26 mouse cellular contexts compared by ENCODE assay signal in the genomic region with DNA sequence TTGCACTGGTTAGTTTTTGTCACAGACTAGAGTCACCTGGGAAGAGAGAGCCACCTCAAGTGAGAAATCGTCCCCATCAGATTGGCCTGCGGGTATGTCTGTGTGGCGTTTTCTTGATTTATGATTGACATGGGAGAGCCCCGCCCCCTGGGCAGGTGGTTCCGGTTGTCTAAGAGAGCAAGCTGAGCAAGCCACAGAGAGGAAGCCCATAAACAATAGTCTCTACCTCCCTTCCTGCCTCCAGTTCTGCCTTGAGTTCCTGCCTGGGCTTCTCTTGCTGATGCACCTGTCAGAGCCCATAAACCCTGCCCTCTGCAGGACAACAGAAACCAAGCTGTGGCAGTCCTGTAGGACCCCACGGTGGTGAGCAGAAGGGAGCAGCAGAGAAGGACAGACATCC. TPM values are rescaled to one million over a fixed set of nuclear protein-coding genes. Genes with fewer than 3 reads are reported as not detected.
DNase-seq lines count a peak whose midpoint lies in the region; ATAC-seq and TF ChIP-seq lines count a peak whose summit lies in the region.
"Had no signal": no experiment of that assay in that cellular context is flagged by ENCODE, and none has a peak within 500 bp of the region (broad histone marks: within the 10 kb centered on the region; RNA-seq: fewer than 3 reads in every experiment).

No protein-coding gene starts in this region.

- H3K36me3 ChIP-seq in thymus, adult 2 months (ENCODE audit: control insufficient read depth, insufficient read depth, low read length) = no peaks in the 10 kb centered on the region
- H3K36me3 ChIP-seq in MEL (ENCODE audit: control insufficient read depth in 1 of 2, insufficient read depth in 2 of 2, low read length in 2 of 2) = no peaks in the 10 kb centered on the region
- H3K36me3 ChIP-seq in kidney, embryonic 16.5 days (ENCODE audit: insufficient read depth, low read length) = no peaks in the 10 kb centered on the region
- H3K36me3 ChIP-seq: embryonic facial prominence, embryonic 10.5 days; heart, embryonic 15.5 days; hindbrain, embryonic 10.5 days had no signal

- H3K9ac ChIP-seq in MEL (ENCODE audit: control insufficient read depth, low read depth, low read length, poor library complexity, severe bottlenecking) = no peak overlapping the region
- no peak overlapping the region for H3K9ac ChIP-seq in kidney, embryonic 16.5 days (replicated peaks; ENCODE audit: low read length)
- H3K9ac ChIP-seq: forebrain, embryonic 13.5 days; forebrain, postnatal 0 days; heart, embryonic 15.5 days; hindbrain, embryonic 14.5 days had no signal

- TF ChIP-seq EP300 in MEL (IDR thresholded peaks at IDR 0.05; ENCODE audit: low read depth in 1 of 2, low read length in 2 of 2) = no peak

- TF ChIP-seq RAD21 in MEL (IDR thresholded peaks at IDR 0.05; ENCODE audit: low read depth, low read length) = no peak

- no peaks in the 10 kb centered on the region for H3K9me3 ChIP-seq in MEL (replicated peaks; ENCODE audit: insufficient read depth, low read length)
- no peaks in the 10 kb centered on the region for H3K9me3 ChIP-seq in kidney, embryonic 16.5 days (ENCODE audit: low read length)
- H3K9me3 ChIP-seq: embryonic facial prominence, embryonic 10.5 days; forebrain, embryonic 13.5 days; heart, embryonic 15.5 days; hindbrain, embryonic 10.5 days had no signal

- no peak for TF ChIP-seq POLR2A in thymus, adult 2 months (IDR thresholded peaks at IDR 0.05; ENCODE audit: control insufficient read depth, extremely low read depth, insufficient read depth, low read length, poor library complexity)
- TF ChIP-seq POLR2A in MEL (IDR thresholded peaks at IDR 0.05; ENCODE audit: control insufficient read depth in 1 of 2, insufficient read depth in 1 of 2, low read depth in 1 of 2, low read length in 2 of 2, poor library complexity in 1 of 2) = no peak

- no peaks in the 10 kb centered on the region for H3K27me3 ChIP-seq in thymus, adult 2 months (ENCODE audit: control insufficient read depth, insufficient read depth, low read length)
- H3K27me3 ChIP-seq in MEL (ENCODE audit: control insufficient read depth in 1 of 2, insufficient read depth in 2 of 2, low read length in 2 of 2) = peaks cover 1 to 5% of the 10 kb centered on the region in 2 experiments
- H3K27me3 ChIP-seq in kidney, embryonic 16.5 days (ENCODE audit: insufficient read depth, low read length) = peaks cover 45% of the 10 kb centered on the region

- peak; percentile 53 for ATAC-seq in common myeloid progenitor, adult 5-6 weeks (replicated peaks; ENCODE audit: low read depth, poor library complexity, severe bottlenecking)
- peak; percentile 57; the same call in 1 of the 2 replicates for ATAC-seq in megakaryocyte progenitor cell, adult 5-6 weeks (replicated peaks; ENCODE audit: poor library complexity)
- no peak for ATAC-seq in kidney, embryonic 16.5 days (ENCODE audit: low FRiP score, low TSS enrichment)
- ATAC-seq: activated CD4-positive, CD25-positive, alpha-beta regulatory T cell, adult 4 months; forebrain, embryonic 13.5 days; forebrain, postnatal 0 days had no signal

- H3K4me2 ChIP-seq in kidney, embryonic 16.5 days (replicated peaks; ENCODE audit: low read depth, low read length) = no peak overlapping the region
- H3K4me2 ChIP-seq: forebrain, embryonic 13.5 days; heart, embryonic 11.5 days; heart, embryonic 15.5 days; hindbrain, embryonic 14.5 days had no signal

- TF ChIP-seq CTCF in thymus, adult 2 months (IDR thresholded peaks at IDR 0.05; ENCODE audit: borderline replicate concordance, control insufficient read depth, extremely low read depth, insufficient read depth, low read length, poor library complexity) = no peak
- no peak for TF ChIP-seq CTCF in MEL (IDR thresholded peaks at IDR 0.05 in 2 of 3, conservative IDR thresholded peaks at IDR 0.05 in 1 of 3; ENCODE audit: control insufficient read depth in 1 of 3, insufficient read depth in 1 of 3, low read depth in 2 of 3, low read length in 3 of 3, poor library complexity in 1 of 3, severe bottlenecking in 1 of 3)

- no peaks in the 10 kb centered on the region for H3K79me2 ChIP-seq in MEL (ENCODE audit: control insufficient read depth, insufficient read depth, low read length, poor library complexity)

- 9% methylated on average over 6 of the region's 6 CpGs for WGBS in thymus, adult 2 months
- WGBS in kidney, embryonic 16.5 days = 51% methylated on average over 6 of the region's 6 CpGs

- no peaks in the 10 kb centered on the region for H3K4me1 ChIP-seq in thymus, adult 2 months (replicated peaks; ENCODE audit: control insufficient read depth, insufficient read depth, low read length)
- no peaks in the 10 kb centered on the region for H3K4me1 ChIP-seq in MEL (ENCODE audit: control insufficient read depth in 1 of 2, insufficient read depth in 2 of 2, low read length in 2 of 2)
- H3K4me1 ChIP-seq in kidney, embryonic 16.5 days (ENCODE audit: insufficient read depth, low read length) = no peaks in the 10 kb centered on the region
- H3K4me1 ChIP-seq: heart, embryonic 15.5 days had no signal

- H3K4me3 ChIP-seq in thymus, adult 2 months (ENCODE audit: control insufficient read depth, insufficient read depth, low read length) = no peak overlapping the region
- no peak overlapping the region for H3K4me3 ChIP-seq in MEL (ENCODE audit: control insufficient read depth in 1 of 2, insufficient read depth in 1 of 2, low read depth in 2 of 2, low read length in 2 of 2)
- H3K4me3 ChIP-seq in kidney, embryonic 16.5 days (ENCODE audit: low read length) = no peak overlapping the region
- H3K4me3 ChIP-seq: embryonic facial prominence, embryonic 10.5 days; forebrain, embryonic 13.5 days; gastrocnemius, adult 2 months; heart, embryonic 15.5 days; hindbrain, embryonic 10.5 days had no signal

- no peak overlapping the region for H3K27ac ChIP-seq in thymus, adult 2 months (ENCODE audit: control insufficient read depth, insufficient read depth, low read length)
- no peak overlapping the region for H3K27ac ChIP-seq in MEL (ENCODE audit: control insufficient read depth, low read depth, low read length)
- H3K27ac ChIP-seq in kidney, embryonic 16.5 days (ENCODE audit: low read length) = no peak overlapping the region
- H3K27ac ChIP-seq: forebrain, embryonic 13.5 days; gastrocnemius, adult 2 months; heart, embryonic 15.5 days; hindbrain, embryonic 10.5 days; hindbrain, embryonic 14.5 days had no signal

- DNase-seq in thymus, postnatal 14 days = peak; percentile 26
- DNase-seq in thymus, adult 2 months = no peak
- peak; percentile 20 for DNase-seq in MEL (ENCODE audit: low read depth, low spot score)
- DNase-seq in kidney, adult 8-10 months = no peak
- DNase-seq in left cerebral cortex, adult 9 months (ENCODE audit: low spot score in 2 of 2) = no peak
- DNase-seq: adrenal gland, postnatal 14 days; B cell, adult 2 months; cerebellum, adult 11-12 months; cerebellum, adult 9-11 months; cerebellum, postnatal 36 days; forebrain, postnatal 0 days; gastrocnemius, adult 2 months; gastrocnemius, postnatal 36 days; heart, adult 18-20 months; heart, postnatal 14 days had no signal

TF ChIP-seq in MEL, 35 proteins besides CTCF, POLR2A, EP300 and RAD21:
- TF ChIP-seq CHD1 (IDR thresholded peaks at IDR 0.05; ENCODE audit: low read depth, low read length) (no peak), NELFE (IDR thresholded peaks at IDR 0.05; ENCODE audit: low read depth, low read length) (no peak), TCF12 (IDR thresholded peaks at IDR 0.05; ENCODE audit: low read depth, low read length) (no peak), ELF1 (IDR thresholded peaks at IDR 0.05; ENCODE audit: low read depth, low read length) (no peak)
TF ChIP-seq in MEL: peak in this region for 0.

RNA-seq across cellular contexts. Expression of gene Dlx4, which starts 12.7 kb away (rescaled TPM):
- polyA plus RNA-seq in thymus, adult 2 months (2012; rRNA removed) = 0.23 and 0.34 TPM in 2 replicates
- total RNA-seq in MEL (2012; rRNA removed) = not detected in 2 replicates
- polyA plus RNA-seq in MEL (2012; ENCODE audit: insufficient read depth in 1 of 2, insufficient read length in 2 of 2, low read depth in 1 of 2, low replicate concordance in 2 of 2, missing spikeins in 1 of 2) = not detected
- total RNA-seq in common myeloid progenitor, adult 5-6 weeks (2017) = not detected in 2 replicates
- total RNA-seq in megakaryocyte progenitor cell, adult 5-6 weeks (2015) = not detected in 2 replicates
- not detected in 2 replicates for total RNA-seq in megakaryocyte progenitor cell, adult 5-6 weeks (2017)
- polyA plus RNA-seq in kidney, embryonic 16.5 days (2015; fragmentation: Nextera tagmentation; extraction: Ambion mirVana) = 0.08 TPM in 1 of 2 replicates, not detected in the other
- total RNA-seq: adrenal gland, adult 18-20 months; adrenal gland, postnatal 14 days; forebrain, postnatal 0 days; gastrocnemius, adult 2 months; gastrocnemius, postnatal 36 days had no signal
- polyA plus RNA-seq: activated CD4-positive, CD25-positive, alpha-beta regulatory T cell, adult 4 months; forebrain, embryonic 13.5 days; heart, embryonic 11.5 days; hindbrain, embryonic 14.5 days had no signal

RNA-seq across cellular contexts. Expression of gene Dlx3, which starts 13.4 kb away (rescaled TPM):
- polyA plus RNA-seq in thymus, adult 2 months (2012; rRNA removed) = 0.91 and 1.0 TPM in 2 replicates
- total RNA-seq in MEL (2012; rRNA removed) = not detected in 2 replicates
- not detected for polyA plus RNA-seq in MEL (2012; ENCODE audit: insufficient read depth in 1 of 2, insufficient read length in 2 of 2, low read depth in 1 of 2, low replicate concordance in 2 of 2, missing spikeins in 1 of 2)
- total RNA-seq in common myeloid progenitor, adult 5-6 weeks (2017) = not detected in 2 replicates
- total RNA-seq in megakaryocyte progenitor cell, adult 5-6 weeks (2015) = not detected in 2 replicates
- not detected in 2 replicates for total RNA-seq in megakaryocyte progenitor cell, adult 5-6 weeks (2017)
- 1.1 TPM in 2 replicates for polyA plus RNA-seq in kidney, embryonic 16.5 days (2015; fragmentation: Nextera tagmentation; extraction: Ambion mirVana)
- total RNA-seq: adrenal gland, adult 18-20 months; adrenal gland, postnatal 14 days; gastrocnemius, adult 2 months; gastrocnemius, postnatal 36 days; heart, adult 18-20 months; heart, postnatal 14 days had no signal
- polyA plus RNA-seq: activated CD4-positive, CD25-positive, alpha-beta regulatory T cell, adult 4 months; forebrain, embryonic 13.5 days; forebrain, postnatal 0 days had no signal

RNA-seq across cellular contexts. Expression of gene Itga3, which starts 56.7 kb away (rescaled TPM):
- 17.0 and 17.1 TPM in 2 replicates for polyA plus RNA-seq in thymus, adult 2 months (2012; rRNA removed)
- not detected in 2 replicates for total RNA-seq in MEL (2012; rRNA removed)
- polyA plus RNA-seq in MEL (2012; ENCODE audit: insufficient read depth in 1 of 2, insufficient read length in 2 of 2, low read depth in 1 of 2, low replicate concordance in 2 of 2, missing spikeins in 1 of 2) = not detected
- total RNA-seq in common myeloid progenitor, adult 5-6 weeks (2017) = 0.05 TPM in 1 of 2 replicates, not detected in the other
- 1.1 TPM in 1 of 2 replicates, not detected in the other for total RNA-seq in megakaryocyte progenitor cell, adult 5-6 weeks (2015)
- total RNA-seq in megakaryocyte progenitor cell, adult 5-6 weeks (2017) = 0.03 TPM in 1 of 2 replicates, not detected in the other
- 25.5 and 25.8 TPM in 2 replicates for polyA plus RNA-seq in kidney, embryonic 16.5 days (2015; fragmentation: Nextera tagmentation; extraction: Ambion mirVana)

Comparison
In these comparisons a context has a peak if more than half of its experiments do, and no peak if none do; other contexts are left out.
1. DNase-seq: peak in thymus, postnatal 14 days (single experiment) and MEL (single experiment); none in thymus, adult 2 months (single experiment), kidney, adult 8-10 months (0 of 2) and left cerebral cortex, adult 9 months (0 of 2).